Mouse (Mus musculus) E14TG2a.4 (cell line): ENCODE measurements around the gene Sptlc3.

Experiments
- CTCF ChIP-seq: conservative IDR thresholded peaks from 2 replicates; pipeline ENCODE4 v1.5.1; 2014; ENCODE audit warnings: low read length
- NANOG ChIP-seq: IDR thresholded peaks from 2 replicates; pipeline ENCODE4 v1.6.1; 2014; ENCODE audit warnings: borderline replicate concordance, low read length, mixed read lengths

DNA sequence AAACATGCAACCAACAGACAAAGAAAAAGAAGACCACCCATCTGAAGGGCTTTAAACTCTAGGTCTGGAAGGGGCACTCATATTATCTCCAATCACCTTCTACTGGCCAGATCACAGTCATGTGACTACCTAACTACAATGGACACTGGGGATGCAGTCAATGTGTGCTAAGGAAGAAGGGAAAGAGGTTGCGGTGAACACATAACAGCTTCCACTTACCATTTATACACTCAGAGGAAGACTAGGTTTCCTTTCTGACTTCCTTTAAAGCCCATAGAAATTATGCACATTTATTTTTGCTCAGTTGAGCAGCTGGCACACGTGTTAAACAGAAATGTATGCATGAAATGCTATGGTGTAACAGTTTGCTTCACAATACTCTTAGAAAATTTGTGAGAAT is 178.7 kb downstream of the Sptlc3 start:
- TF ChIP-seq NANOG, result no peak
- no peak for TF ChIP-seq CTCF
